Mouse (Mus musculus) small intestine, adult 2 months (tissue): ENCODE results near the gene Foxp1. TPM values are rescaled to one million over a fixed set of nuclear protein-coding genes. Genes with fewer than 3 reads are reported as not detected.
A peak's percentile ranks its signal among the peaks of the same experiment; 100 is the strongest.

Experiments
- H3K27ac ChIP-seq: fragments of 200-500 bp; 2 replicates; pipeline ENCODE4 v1.5.1; 2012; ENCODE audit warnings: low read depth, low read length, control low read depth, inconsistent platforms; ENCODE audit not compliant: insufficient read depth
- H3K27me3 ChIP-seq: fragments of 200-500 bp; 2 replicates; pipeline ENCODE4 v1.6.1; 2012; ENCODE audit warnings: mild to moderate bottlenecking, moderate library complexity, low read length, inconsistent platforms; ENCODE audit not compliant: control insufficient read depth, insufficient read depth
- H3K36me3 ChIP-seq: fragments of 200-500 bp; 2 replicates; pipeline ENCODE4 v1.6.1; 2012; ENCODE audit warnings: mild to moderate bottlenecking, low read length, control low read depth, inconsistent platforms; ENCODE audit not compliant: control insufficient read depth, insufficient read depth
- H3K4me1 ChIP-seq: fragments of 200-500 bp; 2 replicates; pipeline ENCODE4 v1.6.1; 2012; ENCODE audit warnings: low read length, inconsistent platforms, mixed read lengths; ENCODE audit not compliant: control insufficient read depth, insufficient read depth, insufficient read length
- H3K4me3 ChIP-seq: fragments of 200-500 bp; 2 replicates; pipeline ENCODE4 v1.5.1; 2012; ENCODE audit warnings: low read depth, mild to moderate bottlenecking, control low read depth, inconsistent platforms, low read length, moderate library complexity
- CTCF ChIP-seq: fragments of 200-500 bp; IDR thresholded peaks from 2 replicates; pipeline ENCODE4 v1.5.1; 2012; ENCODE audit warnings: low read depth, mild to moderate bottlenecking, control low read depth, inconsistent platforms, low read length, moderate library complexity, mixed read lengths; ENCODE audit not compliant: insufficient replicate concordance, insufficient read length; ENCODE audit errors: extremely low read depth
- POLR2A ChIP-seq: fragments of 200-500 bp; IDR thresholded peaks from 2 replicates; pipeline ENCODE4 v1.6.1; 2012; ENCODE audit warnings: low read depth, mild to moderate bottlenecking, control low read depth, inconsistent platforms, low read length, moderate library complexity
- WGBS: fragments of 180-500 bp; shearing (Covaris S2); methylation state at CpG from one replicate; pipeline ENCODE4 v1.1.7; 2018; 5-methylcytosine and 5-hydroxymethylcytosine counted together
- polyA plus RNA-seq: library from polyadenylated mRNA; depleted of rRNA; stranded (reverse); fragments of >200 nt; gene quantifications from 2 replicates; pipeline ENCODE4 v1.2.3, GENCODE M21; 2012

The Foxp1 gene
- polyA plus RNA-seq, 1 experiment: 52.2 TPM

DNA sequence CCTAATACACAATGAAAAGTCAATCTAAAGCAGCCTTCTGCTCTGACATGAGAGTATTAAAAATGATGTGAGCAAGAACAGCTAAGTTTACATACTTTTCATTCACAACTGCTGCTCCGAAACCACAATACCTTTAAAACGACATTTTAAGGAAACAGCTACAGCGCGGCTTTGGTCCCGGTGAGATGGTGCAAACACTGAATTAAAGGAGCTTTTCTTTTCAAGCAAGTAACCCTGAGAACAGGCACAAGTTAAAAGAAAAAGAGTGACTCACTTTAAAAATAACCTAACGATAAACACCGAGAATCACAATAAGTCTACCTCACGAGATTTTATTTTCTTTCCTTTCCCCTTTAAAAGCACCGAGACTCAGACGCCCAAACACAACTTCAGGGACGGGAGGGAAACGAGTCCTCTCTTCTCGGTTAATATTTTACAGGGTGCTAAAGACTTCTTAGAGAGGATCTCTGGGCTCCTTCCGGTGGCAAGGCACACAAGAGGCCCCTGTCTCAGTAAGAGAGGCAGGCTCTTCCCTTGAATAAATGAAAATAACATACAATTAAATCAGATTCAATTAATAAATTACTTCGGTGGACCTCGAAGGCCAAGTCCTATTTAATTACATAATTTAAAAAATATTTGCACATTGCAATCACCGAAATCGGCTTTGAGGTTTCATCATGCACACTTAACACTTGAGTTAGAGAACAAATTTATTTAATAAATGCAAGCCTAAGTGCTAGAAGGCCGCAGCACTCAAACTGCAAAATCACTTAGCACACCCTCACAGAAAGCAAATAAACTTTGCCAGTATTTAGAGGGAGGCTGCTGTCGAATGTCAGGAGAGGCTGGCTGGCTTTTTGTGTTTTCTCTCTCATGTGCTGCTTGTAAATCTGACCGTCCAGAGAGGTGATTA, 246.9 kb downstream of the Foxp1 start:
- 16% methylated on average over 21 of the region's 21 CpGs for WGBS
- TF ChIP-seq CTCF (no peak), POLR2A (no peak)
- Histone ChIP-seq H3K4me1 (peaks cover 23% of the 10 kb centered on the region), H3K4me3 (no peak overlapping the region), H3K36me3 (no peaks in the 10 kb centered on the region), H3K27me3 (no peaks in the 10 kb centered on the region), H3K27ac (peak overlapping the region; percentile 31)

DNA sequence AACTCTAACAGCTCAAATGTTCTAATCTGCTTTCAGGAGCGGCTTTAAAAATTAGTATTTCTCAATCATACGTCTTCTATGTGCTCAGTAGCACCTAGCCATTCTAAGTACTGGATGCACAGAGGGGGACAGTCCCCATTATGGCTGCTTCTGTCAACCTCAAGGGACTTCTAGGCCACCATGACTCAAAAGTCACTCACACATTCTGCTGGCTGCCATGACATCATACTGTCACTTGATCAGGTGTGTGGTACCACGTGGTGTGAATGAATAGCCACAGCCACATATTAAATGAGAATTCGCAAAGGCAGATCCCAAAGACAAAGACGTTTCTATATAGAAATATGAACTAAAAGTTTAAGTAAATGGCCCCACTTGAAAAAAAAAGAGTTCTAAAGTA, 247.9 kb downstream of the Foxp1 start:
- Histone ChIP-seq H3K36me3 (no peaks in the 10 kb centered on the region), H3K4me1 (peaks cover 23% of the 10 kb centered on the region), H3K4me3 (no peak overlapping the region), H3K27ac (no peak overlapping the region), H3K27me3 (no peaks in the 10 kb centered on the region)
- TF ChIP-seq POLR2A (no peak), CTCF (no peak)
- 76% methylated on average over 5 of the region's 5 CpGs for WGBS

DNA sequence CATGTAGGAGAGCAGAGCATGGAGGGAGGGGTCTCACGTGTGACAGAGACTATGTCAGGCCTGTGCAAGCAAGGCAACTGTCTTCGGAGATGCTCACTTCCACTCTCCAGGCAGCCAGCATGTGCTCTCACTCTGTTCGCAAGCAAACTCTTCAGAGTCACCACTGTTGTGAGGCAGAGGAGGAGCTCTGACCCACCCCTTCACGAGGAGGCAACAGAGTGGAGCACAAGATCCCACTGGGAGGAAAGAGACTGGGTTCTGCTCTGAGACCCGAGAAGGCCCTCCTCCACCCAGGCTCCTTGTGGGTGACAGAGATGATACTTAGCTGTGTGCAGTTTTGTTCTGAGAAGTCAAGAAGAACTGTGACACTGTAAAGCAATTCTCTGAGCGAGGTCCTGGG, 248.3 kb downstream of the Foxp1 start:
- H3K27me3 ChIP-seq: no peaks in the 10 kb centered on the region
- no peak overlapping the region for H3K27ac ChIP-seq
- WGBS: 62% methylated on average over 6 of the region's 6 CpGs
- H3K4me1 ChIP-seq: peaks cover 23% of the 10 kb centered on the region
- no peak overlapping the region for H3K4me3 ChIP-seq
- no peak for TF ChIP-seq POLR2A
- TF ChIP-seq CTCF: no peak
- no peaks in the 10 kb centered on the region for H3K36me3 ChIP-seq

DNA sequence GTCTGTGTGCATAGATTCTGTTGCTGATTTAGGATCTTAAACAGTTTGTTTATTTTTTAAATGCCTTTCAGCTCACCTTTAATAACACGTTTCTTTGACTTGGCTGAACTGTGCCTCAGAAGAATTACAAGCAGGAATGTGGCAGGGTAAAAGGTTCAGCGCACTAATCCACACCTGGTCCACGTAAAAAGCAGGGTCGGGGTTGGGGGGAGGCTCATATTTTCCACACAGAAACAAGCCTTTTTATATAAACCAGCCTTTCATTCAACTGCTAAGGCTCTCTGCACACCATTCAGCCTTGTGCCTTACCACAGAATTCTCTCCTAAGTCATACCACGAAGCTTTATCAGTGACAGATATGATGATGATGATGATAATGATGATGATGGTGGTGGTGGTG, 249.3 kb downstream of the Foxp1 start:
- H3K27ac ChIP-seq: no peak overlapping the region
- H3K4me1 ChIP-seq: peaks cover 23% of the 10 kb centered on the region
- no peaks in the 10 kb centered on the region for H3K27me3 ChIP-seq
- TF ChIP-seq POLR2A (no peak), CTCF (no peak)
- 70% methylated on average over 5 of the region's 5 CpGs for whole genome bisulfite sequencing
- H3K36me3 ChIP-seq: no peaks in the 10 kb centered on the region
- no peak overlapping the region for H3K4me3 ChIP-seq

DNA sequence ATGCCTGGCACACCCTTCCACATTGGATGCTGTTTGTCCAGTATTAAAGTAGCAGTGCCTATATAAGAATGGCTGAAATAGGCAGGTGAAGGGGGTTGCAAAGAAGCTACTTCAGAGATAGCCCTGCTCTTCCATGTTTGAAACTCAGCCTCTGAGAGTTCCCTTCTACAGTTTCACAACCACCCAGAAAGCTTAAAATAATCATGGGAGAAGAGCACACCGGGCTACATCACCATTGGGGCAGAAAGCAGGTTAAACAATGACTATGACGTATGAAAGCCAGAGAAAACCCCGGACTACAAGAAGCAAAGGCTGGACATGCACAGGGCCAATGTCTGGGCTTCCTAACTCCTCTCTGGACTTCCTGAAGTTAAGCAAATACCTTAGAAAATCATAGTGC, 250.3 kb downstream of the Foxp1 start:
- WGBS: 30% methylated on average over 3 of the region's 3 CpGs
- Histone ChIP-seq H3K4me1 (peaks cover 22% of the 10 kb centered on the region), H3K36me3 (no peaks in the 10 kb centered on the region), H3K4me3 (no peak overlapping the region), H3K27me3 (no peaks in the 10 kb centered on the region), H3K27ac (peak overlapping the region; percentile 36; the same call in 1 of the 2 replicates)
- TF ChIP-seq CTCF (no peak), POLR2A (no peak)

DNA sequence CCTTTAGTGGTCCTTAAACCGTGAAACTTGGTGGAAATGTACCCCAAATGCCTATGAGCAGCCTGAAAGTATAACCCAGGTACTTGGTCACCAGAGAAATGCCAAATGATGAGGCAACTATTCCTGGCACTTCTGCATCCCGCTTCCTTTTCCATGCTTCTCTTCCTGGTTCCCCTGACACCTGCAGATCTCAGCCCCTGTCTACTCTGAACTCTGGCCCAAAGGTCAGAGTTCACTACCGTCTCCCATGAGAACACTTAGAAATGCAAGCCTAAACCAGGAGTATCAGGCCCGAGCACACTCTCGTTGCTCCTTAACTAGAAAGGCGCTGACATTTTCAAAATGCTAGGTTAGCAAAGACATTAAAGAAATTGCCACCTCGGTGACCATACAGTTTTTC, 250.8 kb downstream of the Foxp1 start:
- 30% methylated on average over 7 of the region's 7 CpGs for WGBS
- H3K4me3 ChIP-seq: no peak overlapping the region
- peaks cover 20% of the 10 kb centered on the region for H3K4me1 ChIP-seq
- no peaks in the 10 kb centered on the region for H3K36me3 ChIP-seq
- peak overlapping the region; percentile 75 for H3K27ac ChIP-seq
- no peak for TF ChIP-seq POLR2A
- TF ChIP-seq CTCF: no peak
- H3K27me3 ChIP-seq: no peaks in the 10 kb centered on the region

DNA sequence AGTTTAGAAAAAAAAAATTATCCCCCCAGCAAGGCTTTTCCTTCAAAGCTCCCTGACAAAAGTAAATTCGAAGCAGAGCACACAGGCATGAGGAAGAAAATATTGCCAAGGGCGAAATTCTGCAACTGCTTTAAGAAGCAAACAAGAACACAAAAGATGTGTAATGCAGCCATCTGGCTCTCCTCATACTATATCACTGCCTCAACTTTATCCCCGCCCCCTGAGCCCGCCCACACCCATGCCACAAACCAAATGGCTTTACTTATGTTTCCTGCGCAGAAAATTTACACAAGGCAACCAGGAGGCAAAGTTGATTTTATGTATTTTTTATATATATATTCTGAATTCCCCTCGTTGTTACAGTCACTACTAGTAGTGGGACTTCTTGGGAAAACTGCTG, 252.6 kb downstream of the Foxp1 start:
- 55% methylated on average over 6 of the region's 6 CpGs for WGBS
- no peak overlapping the region for H3K27ac ChIP-seq
- no peaks in the 10 kb centered on the region for H3K36me3 ChIP-seq
- TF ChIP-seq CTCF: no peak
- no peak for TF ChIP-seq POLR2A
- H3K27me3 ChIP-seq: no peaks in the 10 kb centered on the region
- H3K4me1 ChIP-seq: peaks cover 17% of the 10 kb centered on the region
- no peak overlapping the region for H3K4me3 ChIP-seq
